Mouse (Mus musculus): ENCODE results near the gene Tbx5. TPM values are rescaled to one million over a fixed set of nuclear protein-coding genes. Genes with fewer than 3 reads are reported as not detected.

Tbx5 gene
- polyA plus RNA-seq, 1 experiment: not detected

DNA sequence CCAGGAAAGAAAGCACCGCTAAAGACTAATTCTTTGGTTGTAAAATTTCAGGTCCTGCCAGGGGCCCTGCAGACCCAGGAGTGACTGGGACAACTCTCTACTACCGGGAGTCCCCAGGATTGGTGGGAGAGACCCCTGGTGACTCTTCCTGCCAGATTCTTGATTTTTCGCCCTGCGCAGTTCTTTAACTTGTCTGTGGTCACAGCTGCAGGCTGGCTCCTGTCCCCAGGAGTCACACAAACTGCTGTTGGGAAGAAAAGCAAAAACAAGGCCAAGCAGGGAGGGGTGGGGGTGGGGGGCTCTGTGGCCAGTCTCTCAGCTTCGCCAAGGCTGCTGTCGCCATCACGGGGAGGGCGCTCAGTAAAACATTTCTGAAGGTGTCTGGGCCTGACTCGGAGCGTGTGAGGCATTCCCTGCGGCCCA is 32.2 kb upstream of the Tbx5 start:
- H3K36me3 ChIP-seq (ENCODE audit: control insufficient read depth, insufficient read depth): no peaks in the 10 kb centered on the region
- no peak overlapping the region for H3ac ChIP-seq (ENCODE audit: control insufficient read depth, insufficient read length, low read depth)
- no peak overlapping the region for H3K4me3 ChIP-seq (ENCODE audit: insufficient read depth, poor library complexity, severe bottlenecking)
- peaks cover 83% of the 10 kb centered on the region for H3K27me3 ChIP-seq (ENCODE audit: control insufficient read depth, insufficient read depth, insufficient read length)
- TF ChIP-seq MYOD1 (IDR thresholded peaks at IDR 0.05; ENCODE audit: control insufficient read depth, insufficient read length, low read depth) (no peak), CTCF (IDR thresholded peaks at IDR 0.05; ENCODE audit: control insufficient read depth, insufficient read depth, insufficient read length) (no peak), FOSL1 (IDR thresholded peaks at IDR 0.05; ENCODE audit: insufficient read depth, low read length, poor library complexity, severe bottlenecking) (no peak), CEBPB (IDR thresholded peaks at IDR 0.05; ENCODE audit: low read depth) (no peak), USF1 (IDR thresholded peaks at IDR 0.05; ENCODE audit: low read depth) (no peak), MYOG (IDR thresholded peaks at IDR 0.05; ENCODE audit: control insufficient read depth, extremely low read depth, insufficient read length) (no peak)
- no peaks in the 10 kb centered on the region for H3K79me3 ChIP-seq (ENCODE audit: low read depth)
- H3K79me2 ChIP-seq (ENCODE audit: control insufficient read depth, insufficient read depth): no peaks in the 10 kb centered on the region

DNA sequence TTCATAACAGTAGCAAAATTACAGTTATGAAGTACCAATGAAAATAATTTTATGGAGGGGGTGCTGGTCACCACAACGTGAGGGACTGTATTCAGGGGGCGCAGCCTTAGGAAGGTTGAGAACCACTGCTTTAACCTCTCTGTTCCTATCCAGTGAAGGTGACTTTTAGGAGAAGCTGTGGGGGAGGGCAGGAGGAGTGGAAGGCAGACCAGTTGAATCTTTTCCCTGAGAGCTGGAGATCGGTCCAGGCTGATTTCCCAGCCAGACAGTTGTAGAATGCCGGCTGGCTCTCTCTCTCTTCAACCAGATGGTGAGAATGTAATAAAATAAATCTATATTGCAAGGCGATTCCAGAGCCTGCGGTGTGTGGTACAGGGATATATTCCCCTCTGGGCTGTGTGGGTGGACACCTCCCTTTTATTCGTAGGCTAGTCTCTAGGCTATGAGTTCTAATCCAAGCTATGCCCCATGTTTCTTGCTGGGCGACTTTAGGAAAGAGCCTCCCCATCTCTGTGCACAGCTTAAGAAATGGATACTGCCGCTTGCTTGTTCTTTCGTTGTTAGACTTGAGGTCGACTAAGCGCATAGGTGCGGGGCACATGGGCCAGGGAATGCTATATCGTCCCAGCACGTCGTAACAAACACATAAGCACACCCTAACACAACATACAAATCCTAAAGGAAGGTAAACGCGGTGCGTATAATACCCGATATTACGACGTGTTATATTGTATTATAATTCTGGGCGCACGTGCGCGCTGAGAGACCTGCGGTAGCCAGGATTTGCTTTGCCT is 29.7 kb upstream of the Tbx5 start:
- Histone ChIP-seq H3K4me3 (ENCODE audit: insufficient read depth, poor library complexity, severe bottlenecking) (no peak overlapping the region), H3ac (ENCODE audit: control insufficient read depth, insufficient read length, low read depth) (no peak overlapping the region), H3K27me3 (ENCODE audit: control insufficient read depth, insufficient read depth, insufficient read length) (peaks cover 80% of the 10 kb centered on the region), H3K36me3 (ENCODE audit: control insufficient read depth, insufficient read depth) (no peaks in the 10 kb centered on the region), H3K79me3 (ENCODE audit: low read depth) (no peaks in the 10 kb centered on the region), H3K79me2 (ENCODE audit: control insufficient read depth, insufficient read depth) (no peaks in the 10 kb centered on the region)
- TF ChIP-seq USF1 (IDR thresholded peaks at IDR 0.05; ENCODE audit: low read depth) (no peak), FOSL1 (IDR thresholded peaks at IDR 0.05; ENCODE audit: insufficient read depth, low read length, poor library complexity, severe bottlenecking) (no peak), CEBPB (IDR thresholded peaks at IDR 0.05; ENCODE audit: low read depth) (no peak), CTCF (IDR thresholded peaks at IDR 0.05; ENCODE audit: control insufficient read depth, insufficient read depth, insufficient read length) (no peak), MAX (IDR thresholded peaks at IDR 0.05) (no peak), MYOD1 (IDR thresholded peaks at IDR 0.05; ENCODE audit: control insufficient read depth, insufficient read length, low read depth) (no peak), MYOG (IDR thresholded peaks at IDR 0.05; ENCODE audit: control insufficient read depth, extremely low read depth, insufficient read length) (no peak)

DNA sequence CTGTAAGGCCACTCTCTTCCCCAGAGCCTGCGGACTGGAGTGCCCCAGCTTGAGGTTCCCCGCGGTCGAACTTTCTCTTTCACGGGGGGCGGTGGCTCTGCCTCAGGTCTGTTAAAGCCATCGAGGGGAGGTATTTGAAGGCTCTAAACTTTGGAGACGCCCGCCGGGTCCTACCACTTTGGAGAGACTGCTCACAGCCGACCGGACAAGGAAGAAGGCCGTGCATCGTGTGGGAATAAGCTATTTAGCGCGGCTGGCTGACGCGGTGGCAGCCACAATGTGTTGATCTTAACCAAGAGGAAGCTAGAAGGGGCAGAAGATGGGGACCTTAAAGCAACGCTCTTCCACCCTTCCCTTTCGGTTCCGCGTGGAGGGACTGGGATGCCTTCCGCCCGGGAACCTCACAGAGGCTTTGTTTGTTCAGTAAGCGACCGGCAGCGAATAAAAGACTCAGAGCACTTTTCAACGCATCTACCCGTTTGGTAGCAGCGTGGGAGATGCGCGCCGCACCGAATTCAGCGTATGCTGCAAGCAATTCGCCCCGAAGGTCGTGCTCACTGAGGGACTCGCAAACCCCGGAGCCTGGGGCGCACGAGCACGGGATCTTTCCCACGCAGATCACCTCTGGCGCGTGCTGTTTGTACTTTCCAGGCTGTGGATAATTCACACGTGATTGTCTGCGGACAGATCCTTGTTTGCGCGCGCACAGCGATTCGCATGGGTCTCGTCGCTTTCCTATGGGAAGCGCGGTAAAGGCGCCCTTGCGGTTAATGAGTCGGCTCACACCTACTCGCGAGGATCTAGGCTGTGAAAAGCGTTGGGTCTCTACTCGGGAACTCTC is 28.8 kb upstream of the Tbx5 start:
- H3K4me3 ChIP-seq (ENCODE audit: insufficient read depth, poor library complexity, severe bottlenecking): no peak overlapping the region
- H3ac ChIP-seq (ENCODE audit: control insufficient read depth, insufficient read length, low read depth): no peak overlapping the region
- no peaks in the 10 kb centered on the region for H3K36me3 ChIP-seq (ENCODE audit: control insufficient read depth, insufficient read depth)
- H3K27me3 ChIP-seq (ENCODE audit: control insufficient read depth, insufficient read depth, insufficient read length): peaks cover 80% of the 10 kb centered on the region
- H3K79me2 ChIP-seq (ENCODE audit: control insufficient read depth, insufficient read depth): no peaks in the 10 kb centered on the region
- no peaks in the 10 kb centered on the region for H3K79me3 ChIP-seq (ENCODE audit: low read depth)
- no peak for TF ChIP-seq MYOG (IDR thresholded peaks at IDR 0.05; ENCODE audit: control insufficient read depth, extremely low read depth, insufficient read length)
- no peak for TF ChIP-seq MYOD1 (IDR thresholded peaks at IDR 0.05; ENCODE audit: control insufficient read depth, insufficient read length, low read depth)

DNA sequence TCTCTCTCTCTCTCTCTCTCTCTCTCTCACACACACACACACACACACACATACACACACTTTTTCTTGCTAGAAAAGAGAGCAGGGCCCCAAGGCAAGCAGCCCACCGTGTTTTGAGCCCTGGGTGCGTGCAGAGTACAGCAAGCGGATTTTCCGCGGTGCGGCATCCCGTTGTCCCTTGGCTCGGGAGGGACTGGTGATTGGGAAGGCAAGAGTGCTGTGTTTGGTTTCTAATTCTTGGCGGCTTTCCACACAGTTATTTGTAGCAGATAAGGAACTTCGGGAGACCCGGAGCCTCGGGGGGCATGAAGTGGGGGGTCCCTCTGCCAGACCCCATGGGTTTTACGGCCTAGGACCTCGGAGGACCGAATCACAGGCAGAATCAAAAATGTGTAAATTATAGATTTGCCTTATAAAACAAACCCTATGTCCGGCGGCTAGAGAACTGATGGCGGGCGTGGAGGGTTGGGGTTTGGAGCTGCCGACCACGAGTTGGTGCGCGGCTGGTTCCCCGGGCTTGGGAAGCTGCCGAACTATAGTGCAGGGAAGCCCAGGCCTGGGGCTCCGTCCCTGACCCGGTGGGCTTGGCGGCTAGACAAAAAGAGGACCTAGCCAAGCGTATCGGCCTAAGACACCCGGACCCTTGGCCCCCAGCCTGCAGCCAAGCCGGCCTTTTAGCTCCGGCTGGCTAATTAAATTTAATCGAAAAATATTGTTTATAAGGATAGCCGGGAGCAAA is 28.0 kb upstream of the Tbx5 start:
- H3K79me3 ChIP-seq (ENCODE audit: low read depth): no peaks in the 10 kb centered on the region

DNA sequence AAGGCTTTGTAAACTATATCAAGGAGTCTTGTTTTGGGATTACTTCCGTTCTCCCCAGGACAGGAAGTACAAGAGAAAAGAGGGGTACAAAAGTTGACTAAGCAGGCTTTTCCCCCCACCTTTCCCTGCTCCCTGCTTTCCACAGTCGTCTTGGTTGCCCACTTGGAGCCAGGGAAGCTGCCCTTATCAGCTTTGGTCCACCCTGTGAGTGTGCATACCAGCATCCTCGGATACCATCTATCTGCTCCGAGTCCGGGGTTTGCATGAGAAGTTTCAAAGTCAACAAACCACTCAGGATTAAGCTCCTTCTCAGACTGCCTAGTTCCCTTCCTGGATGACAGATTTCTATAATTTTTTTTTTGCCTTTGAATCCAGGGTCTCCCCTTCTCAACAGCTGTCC is 26.8 kb upstream of the Tbx5 start:
- no peaks in the 10 kb centered on the region for H3K79me2 ChIP-seq (ENCODE audit: control insufficient read depth, insufficient read depth)
- no peak overlapping the region for H3ac ChIP-seq (ENCODE audit: control insufficient read depth, insufficient read length, low read depth)
- no peak for TF ChIP-seq USF1 (IDR thresholded peaks at IDR 0.05; ENCODE audit: low read depth)
- no peak for TF ChIP-seq MYOG (IDR thresholded peaks at IDR 0.05; ENCODE audit: control insufficient read depth, extremely low read depth, insufficient read length)
- no peak for TF ChIP-seq MYOD1 (IDR thresholded peaks at IDR 0.05; ENCODE audit: control insufficient read depth, insufficient read length, low read depth)
- TF ChIP-seq MAX (IDR thresholded peaks at IDR 0.05): no peak
- TF ChIP-seq CTCF (IDR thresholded peaks at IDR 0.05; ENCODE audit: control insufficient read depth, insufficient read depth, insufficient read length): no peak
- no peak for TF ChIP-seq CEBPB (IDR thresholded peaks at IDR 0.05; ENCODE audit: low read depth)
- no peak for TF ChIP-seq FOSL1 (IDR thresholded peaks at IDR 0.05; ENCODE audit: insufficient read depth, low read length, poor library complexity, severe bottlenecking)
- H3K4me3 ChIP-seq (ENCODE audit: insufficient read depth, poor library complexity, severe bottlenecking): no peak overlapping the region
- peaks cover 68% of the 10 kb centered on the region for H3K27me3 ChIP-seq (ENCODE audit: control insufficient read depth, insufficient read depth, insufficient read length)
- H3K36me3 ChIP-seq (ENCODE audit: control insufficient read depth, insufficient read depth): no peaks in the 10 kb centered on the region
- no peaks in the 10 kb centered on the region for H3K79me3 ChIP-seq (ENCODE audit: low read depth)

More for the DNA sequence above, 28.0 kb upstream of the Tbx5 start:
- H3ac ChIP-seq (ENCODE audit: control insufficient read depth, insufficient read length, low read depth): no peak overlapping the region
- H3K27me3 ChIP-seq (ENCODE audit: control insufficient read depth, insufficient read depth, insufficient read length): peaks cover 78% of the 10 kb centered on the region
- H3K79me2 ChIP-seq (ENCODE audit: control insufficient read depth, insufficient read depth): no peaks in the 10 kb centered on the region
- TF ChIP-seq CEBPB (IDR thresholded peaks at IDR 0.05; ENCODE audit: low read depth) (no peak), MYOD1 (IDR thresholded peaks at IDR 0.05; ENCODE audit: control insufficient read depth, insufficient read length, low read depth) (no peak), FOSL1 (IDR thresholded peaks at IDR 0.05; ENCODE audit: insufficient read depth, low read length, poor library complexity, severe bottlenecking) (no peak), MYOG (IDR thresholded peaks at IDR 0.05; ENCODE audit: control insufficient read depth, extremely low read depth, insufficient read length) (no peak), MAX (IDR thresholded peaks at IDR 0.05) (no peak), CTCF (IDR thresholded peaks at IDR 0.05; ENCODE audit: control insufficient read depth, insufficient read depth, insufficient read length) (no peak), USF1 (IDR thresholded peaks at IDR 0.05; ENCODE audit: low read depth) (no peak)
- no peak overlapping the region for H3K4me3 ChIP-seq (ENCODE audit: insufficient read depth, poor library complexity, severe bottlenecking)
- H3K36me3 ChIP-seq (ENCODE audit: control insufficient read depth, insufficient read depth): no peaks in the 10 kb centered on the region

All from C2C12 (cell line).